Mouse (Mus musculus): ENCODE measurements at regions not wholly inside any gene's neighbourhood (a gene's known extent, or its start where the extent isn't known, plus 50 kb on each side); places are given as distances from the start of the nearest gene placed in this dataset.
A peak's percentile ranks its signal among the peaks of the same experiment; 100 is the strongest.

- ATAC-seq (replicated peaks; ENCODE audit: insufficient number of reproducible peaks, low FRiP score, low TSS enrichment, poor library complexity, severe bottlenecking): no peak
Observed at GRCm38 (mm10) chr9:91591915-91592314, 226.3 kb upstream of the Zic1 start.

GRCm38 (mm10) chr9:91588756-91589155 lies 223.1 kb upstream of the Zic1 start:
- no peak for ATAC-seq (replicated peaks; ENCODE audit: insufficient number of reproducible peaks, low FRiP score, low TSS enrichment, poor library complexity, severe bottlenecking)

- ATAC-seq (replicated peaks; ENCODE audit: insufficient number of reproducible peaks, low FRiP score, low TSS enrichment, poor library complexity, severe bottlenecking): no peak
Observed at GRCm38 (mm10) chr9:91587861-91588260, 222.3 kb upstream of the Zic1 start.

- no peak for ATAC-seq (replicated peaks; ENCODE audit: insufficient number of reproducible peaks, low FRiP score, low TSS enrichment, poor library complexity, severe bottlenecking)
Observed at GRCm38 (mm10) chr9:91587271-91587670, 221.7 kb upstream of the Zic1 start.

- no peak for ATAC-seq (replicated peaks; ENCODE audit: insufficient number of reproducible peaks, low FRiP score, low TSS enrichment, poor library complexity, severe bottlenecking)
Observed at GRCm38 (mm10) chr9:91586635-91587034, 221.0 kb upstream of the Zic1 start.

GRCm38 (mm10) chr9:91574156-91574555 lies 208.5 kb upstream of the Zic1 start:
- no peak for ATAC-seq (replicated peaks; ENCODE audit: insufficient number of reproducible peaks, low FRiP score, low TSS enrichment, poor library complexity, severe bottlenecking)

- ATAC-seq (replicated peaks; ENCODE audit: insufficient number of reproducible peaks, low FRiP score, low TSS enrichment, poor library complexity, severe bottlenecking): no peak
Observed at GRCm38 (mm10) chr9:91566006-91566641, 200.5 kb upstream of the Zic1 start.

GRCm38 (mm10) chr9:91561331-91561730 lies 195.7 kb upstream of the Zic1 start:
- no peak for ATAC-seq (replicated peaks; ENCODE audit: insufficient number of reproducible peaks, low FRiP score, low TSS enrichment, poor library complexity, severe bottlenecking)

- no peak for ATAC-seq (replicated peaks; ENCODE audit: insufficient number of reproducible peaks, low FRiP score, low TSS enrichment, poor library complexity, severe bottlenecking)
Observed at GRCm38 (mm10) chr9:91559794-91560193, 194.2 kb upstream of the Zic1 start.

- no peak for ATAC-seq (replicated peaks; ENCODE audit: insufficient number of reproducible peaks, low FRiP score, low TSS enrichment, poor library complexity, severe bottlenecking)
Observed at GRCm38 (mm10) chr9:91547051-91547450, 181.4 kb upstream of the Zic1 start.

GRCm38 (mm10) chr9:91545402-91545801 lies 179.8 kb upstream of the Zic1 start:
- no peak for ATAC-seq (replicated peaks; ENCODE audit: insufficient number of reproducible peaks, low FRiP score, low TSS enrichment, poor library complexity, severe bottlenecking)

GRCm38 (mm10) chr9:91528838-91529475 lies 163.3 kb upstream of the Zic1 start:
- no peak for ATAC-seq (replicated peaks; ENCODE audit: insufficient number of reproducible peaks, low FRiP score, low TSS enrichment, poor library complexity, severe bottlenecking)

- ATAC-seq (replicated peaks; ENCODE audit: insufficient number of reproducible peaks, low FRiP score, low TSS enrichment, poor library complexity, severe bottlenecking): no peak
Observed at GRCm38 (mm10) chr9:91528388-91528787, 162.8 kb upstream of the Zic1 start.

GRCm38 (mm10) chr9:91520521-91520920 lies 154.9 kb upstream of the Zic1 start:
- no peak for ATAC-seq (replicated peaks; ENCODE audit: insufficient number of reproducible peaks, low FRiP score, low TSS enrichment, poor library complexity, severe bottlenecking)

- no peak for ATAC-seq (replicated peaks; ENCODE audit: insufficient number of reproducible peaks, low FRiP score, low TSS enrichment, poor library complexity, severe bottlenecking)
Observed at GRCm38 (mm10) chr9:91509672-91510071, 144.1 kb upstream of the Zic1 start.

- peak; percentile 43; the same call in 1 of the 2 replicates for ATAC-seq (replicated peaks; ENCODE audit: insufficient number of reproducible peaks, low FRiP score, low TSS enrichment, poor library complexity, severe bottlenecking)
Observed at GRCm38 (mm10) chr9:91503657-91504329, 138.2 kb upstream of the Zic1 start.

GRCm38 (mm10) chr9:91476596-91476995 lies 111.0 kb upstream of the Zic1 start:
- no peak for ATAC-seq (replicated peaks; ENCODE audit: insufficient number of reproducible peaks, low FRiP score, low TSS enrichment, poor library complexity, severe bottlenecking)

- ATAC-seq (replicated peaks; ENCODE audit: insufficient number of reproducible peaks, low FRiP score, low TSS enrichment, poor library complexity, severe bottlenecking): no peak
Observed at GRCm38 (mm10) chr9:91462713-91463425, 97.3 kb upstream of the Zic1 start.

- no peak for ATAC-seq (replicated peaks; ENCODE audit: insufficient number of reproducible peaks, low FRiP score, low TSS enrichment, poor library complexity, severe bottlenecking)
Observed at GRCm38 (mm10) chr9:91459921-91460320, 94.3 kb upstream of the Zic1 start.
